Mouse (Mus musculus) embryo, embryonic 10 days (tissue): Measurements from ENCODE around the gene Ncaph2.

Source experiments
- DNase-seq: peaks from one replicate; pipeline ENCODE4 v3.0.0-alpha.2; 2015; ENCODE audit warnings: low spot score

The Ncaph2 gene

GRCm38 (mm10) chr15:89355241-89356187, at the start of gene Ncaph2, which contains the start of gene Lmf2:
TSS of gene Ncaph2 (plus strand) at chr15:89355719.
TSS of gene Lmf2 (minus strand) at chr15:89355659.
- peak; percentile 99 for DNase-seq

GRCm38 (mm10) chr15:89305966-89306365, 49.6 kb upstream of the Ncaph2 start:
- DNase-seq, result no peak

- no peak for DNase-seq
These were observed 48.1 kb upstream of the Ncaph2 start for GRCm38 (mm10) chr15:89307461-89307860.

DNA sequence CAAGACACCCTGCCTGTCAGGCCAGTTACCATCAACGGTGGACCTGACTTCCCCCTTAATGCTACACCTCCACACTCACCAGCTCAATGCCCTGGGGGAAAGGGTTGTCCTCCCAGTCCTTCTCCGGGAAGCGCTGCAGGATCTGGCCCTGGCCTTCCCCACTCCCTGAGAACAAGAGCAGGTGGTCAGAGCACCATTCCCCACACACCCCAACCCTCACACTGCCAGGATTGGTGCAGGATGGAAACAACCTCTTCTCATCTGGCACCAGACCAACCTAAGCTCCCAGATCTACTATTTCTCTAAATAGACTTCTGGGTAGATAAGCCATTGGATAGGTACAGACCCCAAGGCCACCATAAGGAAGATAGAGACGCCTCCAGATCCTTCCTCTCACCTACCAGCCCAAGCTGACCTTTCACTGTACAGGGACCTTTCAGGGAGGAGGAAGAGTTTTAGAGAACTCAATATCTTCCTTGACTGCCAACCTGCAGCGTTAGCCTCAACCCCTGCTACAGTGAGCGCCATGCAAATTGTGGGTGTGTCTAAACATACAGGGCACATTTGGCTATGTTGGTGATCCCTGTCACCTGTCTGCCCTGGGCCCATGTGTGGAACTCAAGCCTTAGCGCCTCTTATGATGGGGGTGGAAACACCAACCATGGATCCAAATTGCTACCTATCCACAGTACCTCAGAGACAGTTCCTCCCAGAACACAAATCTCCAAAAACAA, 46.9 kb upstream of the Ncaph2 start:
- DNase-seq, result no peak

DNA sequence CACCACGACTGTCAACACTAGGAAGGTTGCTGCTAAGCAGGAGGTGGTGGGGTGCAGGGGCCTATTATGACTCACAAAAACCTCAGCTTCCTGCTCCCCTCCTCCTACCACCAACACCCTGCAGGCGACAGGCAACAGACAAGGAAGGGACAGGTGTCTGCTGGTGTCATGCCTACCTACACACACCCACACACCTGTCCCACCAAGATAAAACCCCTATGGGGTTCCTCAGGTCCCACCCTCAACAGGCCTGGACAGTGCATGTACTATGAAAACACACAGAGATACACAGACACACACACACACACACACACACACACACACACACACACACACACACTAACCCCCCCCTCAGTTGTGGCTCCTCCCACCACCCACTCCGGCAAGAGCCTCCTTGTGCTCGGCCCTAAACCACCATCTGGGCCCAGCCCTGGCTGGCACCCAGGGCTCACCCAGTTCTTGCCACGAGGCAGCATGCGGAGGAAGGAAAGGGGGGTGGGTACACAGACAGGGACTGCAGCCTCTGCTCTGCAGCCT, 45.5 kb upstream of the Ncaph2 start:
- DNase-seq, result no peak

DNA sequence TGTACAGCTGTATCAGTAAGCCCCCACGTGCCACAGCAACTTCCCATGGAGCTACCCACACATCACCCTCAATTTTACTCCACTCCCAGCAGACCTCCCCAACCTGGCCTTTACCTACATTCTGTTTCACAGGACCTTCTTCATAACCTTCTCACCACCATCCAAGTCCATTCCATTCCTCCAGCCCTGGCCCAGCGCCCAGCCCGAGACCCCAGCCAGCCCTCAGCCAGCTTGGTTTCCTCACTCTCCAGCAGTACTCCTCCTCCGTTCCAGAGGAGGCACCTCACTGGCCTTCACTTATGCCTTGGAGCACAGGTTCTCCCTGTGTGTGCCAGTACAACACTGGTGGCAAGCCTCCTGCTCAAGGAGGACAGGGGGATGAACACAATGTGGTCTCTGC, 42.2 kb upstream of the Ncaph2 start:
- DNase-seq, result no peak

DNA sequence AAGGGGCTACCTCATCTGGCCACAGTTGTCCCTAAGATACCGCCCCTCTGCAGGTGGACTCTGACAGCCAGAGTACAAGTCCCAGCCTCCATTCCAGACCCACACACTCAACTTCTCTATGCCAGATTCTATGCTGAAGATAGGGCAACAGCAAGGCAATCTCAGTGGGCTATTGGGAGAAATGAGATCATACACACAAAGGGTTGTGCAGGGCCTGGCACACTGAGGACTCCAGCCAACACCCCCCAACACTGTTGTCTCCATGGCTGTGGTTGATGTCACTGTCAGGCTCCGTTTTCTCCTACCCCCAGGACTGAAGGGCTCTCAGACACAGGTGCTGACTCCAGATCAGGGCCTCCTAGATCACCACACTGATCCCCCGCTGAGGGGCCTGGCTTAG, 41.4 kb upstream of the Ncaph2 start:
- DNase-seq, result no peak

GRCm38 (mm10) chr15:89314511-89315189, 40.9 kb upstream of the Ncaph2 start:
- peak; percentile 25 for DNase-seq

DNA sequence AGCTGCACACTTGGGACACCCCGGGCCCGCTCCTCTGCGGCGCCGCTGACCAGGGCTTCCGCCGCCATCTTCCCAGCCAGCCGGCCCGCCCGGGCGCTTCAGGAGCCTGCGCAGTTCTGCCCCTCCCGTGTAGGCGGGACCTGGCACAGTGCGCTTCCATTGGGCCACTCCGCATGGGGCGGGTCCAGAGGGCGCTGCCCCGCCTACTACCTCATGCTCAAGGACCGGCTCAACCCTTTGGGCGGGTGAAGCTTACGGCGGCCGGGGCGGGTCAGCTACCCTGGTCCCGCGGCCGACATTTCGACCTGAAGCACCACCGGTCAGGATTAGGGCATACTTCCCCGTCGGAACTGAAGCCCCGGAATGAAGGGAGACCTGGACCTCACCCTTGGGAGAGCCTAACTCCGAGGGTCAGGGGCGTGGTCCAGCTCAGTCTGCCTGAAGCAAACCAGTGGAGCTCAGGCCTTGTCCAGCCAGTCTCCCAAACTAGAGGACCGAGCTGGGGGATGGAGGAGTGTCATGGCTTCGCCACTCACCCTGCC, 40.3 kb upstream of the Ncaph2 start, which contains the start of gene Sbf1:
Gene Sbf1, minus strand, starts transcription at position 122 of the 542 bp plus-strand sequence.
- peak; percentile 98 for DNase-seq

DNA sequence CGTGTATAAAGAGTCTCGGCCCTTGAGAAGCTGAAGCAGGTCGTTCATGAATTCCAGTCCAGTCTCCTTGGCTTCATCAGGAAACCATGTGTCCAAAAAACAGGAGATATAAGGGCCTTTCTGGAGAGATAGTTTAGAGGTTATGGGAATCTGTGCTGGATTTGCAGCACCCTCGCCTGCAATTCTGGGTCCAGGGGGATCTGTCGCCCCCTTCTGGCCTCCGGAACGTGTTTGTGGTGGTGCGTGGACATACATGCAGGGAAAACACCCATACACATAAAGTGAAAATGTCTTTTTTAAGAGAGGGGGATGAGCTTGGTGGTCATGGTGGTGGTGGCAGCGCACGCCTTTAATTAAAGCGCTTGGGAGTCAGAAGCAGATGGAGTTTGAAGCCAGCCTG, 39.4 kb upstream of the Ncaph2 start:
- no peak for DNase-seq

DNA sequence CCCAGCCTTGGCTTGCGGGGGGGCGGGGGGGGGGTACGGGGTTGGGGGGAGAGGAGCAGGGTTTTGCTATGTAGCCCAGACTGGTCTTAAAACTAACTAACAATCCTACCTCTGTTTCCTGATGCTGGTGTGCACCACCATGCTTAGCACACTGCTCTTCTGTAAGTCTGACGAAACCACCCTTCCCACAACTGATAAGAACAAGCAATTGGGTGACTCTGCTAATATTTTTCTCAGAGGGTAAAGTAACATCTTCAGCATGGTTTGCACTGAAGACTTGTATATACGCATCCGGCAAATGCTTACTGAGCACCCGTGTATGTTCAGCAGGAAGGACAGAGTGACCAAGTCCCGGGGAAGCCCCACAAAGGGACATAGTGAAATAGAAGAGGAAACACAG, 34.3 kb upstream of the Ncaph2 start:
- DNase-seq, result no peak

- peak; percentile 52 for DNase-seq
These were observed 32.6 kb upstream of the Ncaph2 start, which contains the start of gene Adm2 for GRCm38 (mm10) chr15:89322670-89323522. TSS of gene Adm2 (plus strand) at chr15:89322720.

DNA sequence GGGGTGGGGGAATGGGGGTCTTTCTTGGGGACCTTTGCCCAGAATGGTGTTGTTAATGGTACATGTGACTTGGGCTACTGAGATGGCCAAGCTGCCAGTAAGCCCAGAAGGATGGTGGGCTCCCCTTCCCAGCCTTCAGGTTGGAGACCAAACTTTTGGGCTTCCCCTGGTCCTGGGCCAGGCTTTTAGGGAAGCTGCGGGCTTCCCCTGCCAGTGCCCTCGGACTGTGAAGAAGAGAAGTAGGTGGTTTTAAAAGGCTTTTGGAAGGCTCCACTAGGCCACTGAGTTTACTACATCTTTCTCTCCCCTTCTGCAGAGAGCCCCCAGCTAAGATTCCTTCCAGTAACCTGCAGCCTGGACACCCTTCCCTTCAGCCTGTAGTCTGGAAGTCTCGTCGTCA, 31.9 kb upstream of the Ncaph2 start:
- DNase-seq, result no peak

- DNase-seq, result no peak
These were observed 29.1 kb upstream of the Ncaph2 start for GRCm38 (mm10) chr15:89326441-89326840.

GRCm38 (mm10) chr15:89334271-89334670, 21.2 kb upstream of the Ncaph2 start, which contains the start of gene Miox:
TSS of gene Miox (plus strand) at chr15:89334398.
- no peak for DNase-seq

DNA sequence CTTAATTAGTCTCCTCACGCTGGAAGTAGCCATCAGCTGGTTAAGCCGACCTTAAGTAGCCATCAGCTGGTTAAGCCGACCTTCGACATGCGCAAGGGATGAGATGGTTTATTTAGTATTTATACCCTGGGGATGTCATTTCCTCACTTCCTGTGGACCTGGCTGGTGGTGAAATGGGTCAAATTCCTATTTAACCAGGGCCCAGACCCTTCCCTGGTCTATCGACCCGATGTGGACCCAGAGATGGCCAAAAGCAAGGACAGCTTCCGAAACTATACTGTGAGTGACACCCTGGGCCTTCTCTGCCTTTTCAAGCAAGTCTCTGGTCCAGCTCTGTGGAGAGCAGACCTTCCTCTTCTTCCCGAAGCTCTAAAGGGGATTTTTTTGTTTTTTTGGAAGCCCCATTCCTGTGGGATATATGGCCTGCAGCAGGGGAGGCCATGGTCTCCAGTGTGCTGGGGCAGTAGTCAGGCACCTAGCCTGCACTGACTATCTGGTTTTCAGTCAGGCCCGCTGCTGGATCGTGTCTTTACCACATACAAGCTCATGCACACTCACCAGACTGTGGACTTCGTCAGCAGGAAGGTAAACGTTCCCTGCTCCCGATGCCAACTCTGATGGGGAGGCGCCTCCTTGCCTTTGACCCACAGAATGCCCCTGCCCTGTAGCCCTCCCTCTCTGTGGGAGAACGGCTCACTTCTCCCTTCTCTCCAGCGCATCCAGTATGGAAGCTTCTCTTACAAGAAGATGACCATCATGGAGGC, 20.6 kb upstream of the Ncaph2 start:
- no peak for DNase-seq

GRCm38 (mm10) chr15:89336422-89336821, 19.1 kb upstream of the Ncaph2 start:
- DNase-seq, result no peak

DNA sequence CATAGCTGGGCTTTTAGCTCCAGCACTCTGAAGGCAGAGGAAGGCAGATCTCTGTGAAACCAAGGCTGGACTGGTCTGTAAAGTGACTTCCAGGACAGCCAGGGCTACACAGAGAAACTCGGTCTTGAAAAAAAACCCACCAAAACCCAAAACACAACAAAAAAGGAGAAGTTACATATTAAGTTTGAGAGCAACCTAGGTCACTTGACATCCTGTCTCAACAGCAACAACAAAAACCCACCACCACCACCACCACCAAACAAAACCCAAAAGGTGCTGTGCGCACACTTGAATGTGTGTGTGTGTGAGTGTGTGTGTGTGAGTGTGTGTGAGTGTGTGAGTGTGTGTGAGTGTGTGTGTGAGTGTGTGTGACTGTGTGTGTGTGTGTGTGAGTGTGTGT, 15.8 kb upstream of the Ncaph2 start:
- DNase-seq, result no peak

GRCm38 (mm10) chr15:89340136-89340535, 15.4 kb upstream of the Ncaph2 start:
- DNase-seq, result no peak

DNA sequence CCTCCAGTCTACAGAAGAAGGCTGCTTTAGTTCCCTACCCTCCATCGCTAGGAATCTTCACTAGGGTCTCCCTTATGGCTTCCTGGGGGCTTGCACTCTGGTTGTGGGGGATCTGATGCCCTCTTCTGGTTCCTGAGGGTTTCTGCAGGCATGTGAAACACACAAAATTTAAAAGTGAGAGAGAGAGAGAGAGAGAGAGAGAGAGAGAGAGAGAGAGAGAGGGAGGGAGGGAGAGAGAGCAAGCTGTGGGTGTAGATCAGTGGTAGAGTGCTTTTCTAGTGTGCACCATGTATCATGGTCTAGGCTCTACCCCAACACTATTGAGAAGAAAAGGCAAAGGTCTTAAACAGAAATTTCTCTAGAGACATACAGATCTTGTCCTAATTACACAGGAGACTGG, 13.8 kb upstream of the Ncaph2 start:
- DNase-seq, result no peak
